Comparison of ENCODE assay signal across 9 mouse cellular contexts in genomic region chr11:103113005-103113404, GRCm38 (mm10). TPM values are rescaled to one million over a fixed set of nuclear protein-coding genes. Genes with fewer than 3 reads are reported as not detected.
DNase-seq lines count a peak whose midpoint lies in the region; ATAC-seq and TF ChIP-seq lines count a peak whose summit lies in the region.
"Had no signal": no experiment of that assay in that cellular context is flagged by ENCODE, and none has a peak within 500 bp of the region (broad histone marks: within the 10 kb centered on the region; RNA-seq: fewer than 3 reads in every experiment).

No protein-coding gene starts in this region.

- H3K27me3 ChIP-seq in embryonic facial prominence, embryonic 12.5 days = peaks cover 4% of the 10 kb centered on the region
- H3K27me3 ChIP-seq in limb, embryonic 10.5 days (ENCODE audit: low read depth, poor library complexity, severe bottlenecking) = peaks cover 33% of the 10 kb centered on the region

- no peak overlapping the region for H3K9ac ChIP-seq in embryonic facial prominence, embryonic 12.5 days

- no peak for TF ChIP-seq POLR2A in lung, adult 2 months (IDR thresholded peaks at IDR 0.05; ENCODE audit: borderline replicate concordance, extremely low read depth, low read depth, low read length)

- no peak for ATAC-seq in embryonic facial prominence, embryonic 12.5 days (ENCODE audit: insufficient number of reproducible peaks, insufficient read depth, low FRiP score, low TSS enrichment)

- 55% methylated on average over 12 of the region's 12 CpGs for whole genome bisulfite sequencing in lung, adult 2 months
- 34% methylated on average over 12 of the region's 12 CpGs for WGBS in embryonic facial prominence, embryonic 12.5 days
- WGBS in limb, embryonic 10.5 days = 38% methylated on average over 12 of the region's 12 CpGs

- peak overlapping the region; percentile 54; the same call in 1 of the 2 replicates for H3K4me2 ChIP-seq in embryonic facial prominence, embryonic 12.5 days (replicated peaks)

- no peak overlapping the region for H3K27ac ChIP-seq in embryonic facial prominence, embryonic 12.5 days
- H3K27ac ChIP-seq in limb, embryonic 10.5 days = peak overlapping the region; percentile 81

- H3K4me3 ChIP-seq in lung, adult 2 months (replicated peaks; ENCODE audit: extremely low read depth, low read depth, low read length) = no peak overlapping the region
- no peak overlapping the region for H3K4me3 ChIP-seq in embryonic facial prominence, embryonic 12.5 days
- peak overlapping the region; percentile 51 for H3K4me3 ChIP-seq in limb, embryonic 10.5 days

- peak; percentile 94 for DNase-seq in heart, adult 11 months
- DNase-seq in heart, adult 8-10 months (ENCODE audit: low spot score) = no peak
- DNase-seq in lung, adult 2 months = peak; percentile 19
- DNase-seq in lung, postnatal 25 days (ENCODE audit: low spot score) = no peak
- DNase-seq in limb, embryonic 10.5 days (ENCODE audit: low spot score) = no peak
- DNase-seq in natural killer cell, adult 2 months (ENCODE audit: low spot score in 2 of 2) = no peak
- no peak for DNase-seq in retina, postnatal 1 day

- no peaks in the 10 kb centered on the region for H3K9me3 ChIP-seq in embryonic facial prominence, embryonic 12.5 days
- no peaks in the 10 kb centered on the region for H3K9me3 ChIP-seq in limb, embryonic 10.5 days (replicated peaks)
- H3K9me3 ChIP-seq: G1E had no signal

- no peak for TF ChIP-seq CTCF in lung, adult 2 months (IDR thresholded peaks at IDR 0.05; ENCODE audit: insufficient read depth, low read length)

- no peaks in the 10 kb centered on the region for H3K36me3 ChIP-seq in embryonic facial prominence, embryonic 12.5 days
- H3K36me3 ChIP-seq in limb, embryonic 10.5 days = no peaks in the 10 kb centered on the region

- H3K4me1 ChIP-seq in lung, adult 2 months (ENCODE audit: control insufficient read depth, insufficient read depth, low read length) = no peaks in the 10 kb centered on the region; the same call in 1 of the 2 replicates
- H3K4me1 ChIP-seq in embryonic facial prominence, embryonic 12.5 days = peaks cover 12% of the 10 kb centered on the region; the same call in 1 of the 2 replicates
- peaks cover 52% of the 10 kb centered on the region for H3K4me1 ChIP-seq in limb, embryonic 10.5 days

RNA-seq across cellular contexts. Expression of gene Hexim1, which starts 3.0 kb away (rescaled TPM):
- 10 to 100 TPM; 15.9 to 18.6 (median 17.0) TPM for total RNA-seq in heart, adult 8-10 months (2022)
- 15.2 and 16.0 TPM in 2 replicates for polyA plus RNA-seq in lung, adult 2 months (2012; rRNA removed)
- polyA plus RNA-seq in embryonic facial prominence, embryonic 12.5 days (2016; fragmentation: Nextera tagmentation; extraction: Ambion mirVana) = 4.0 and 4.2 TPM in 2 replicates
- 1.8 and 2.4 TPM in 2 replicates for polyA plus RNA-seq in limb, embryonic 10.5 days (2016; fragmentation: Nextera tagmentation; extraction: Ambion mirVana)

RNA-seq across cellular contexts. Expression of gene Acbd4, which starts 11.5 kb away (rescaled TPM):
- 10 to 100 TPM; 24.1 to 39.8 (median 32.0) TPM for total RNA-seq in heart, adult 8-10 months (2022)
- polyA plus RNA-seq in lung, adult 2 months (2012; rRNA removed) = 41.1 and 46.5 TPM in 2 replicates
- polyA plus RNA-seq in embryonic facial prominence, embryonic 12.5 days (2016; fragmentation: Nextera tagmentation; extraction: Ambion mirVana) = 9.7 and 11.2 TPM in 2 replicates
- polyA plus RNA-seq in limb, embryonic 10.5 days (2016; fragmentation: Nextera tagmentation; extraction: Ambion mirVana) = 4.0 and 5.1 TPM in 2 replicates

RNA-seq across cellular contexts. Expression of gene Plcd3, which starts 11.5 kb away (rescaled TPM):
- total RNA-seq in heart, adult 8-10 months (2022) = 10 to 100 TPM; 10.7 to 19.1 (median 12.1) TPM
- 11.0 and 17.2 TPM in 2 replicates for polyA plus RNA-seq in lung, adult 2 months (2012; rRNA removed)
- polyA plus RNA-seq in embryonic facial prominence, embryonic 12.5 days (2016; fragmentation: Nextera tagmentation; extraction: Ambion mirVana) = 3.9 and 4.2 TPM in 2 replicates
- polyA plus RNA-seq in limb, embryonic 10.5 days (2016; fragmentation: Nextera tagmentation; extraction: Ambion mirVana) = 1.5 and 1.8 TPM in 2 replicates
- polyA plus RNA-seq: G1E had no signal

RNA-seq across cellular contexts. Expression of gene Hexim2, which starts 19.2 kb away (rescaled TPM):
- 1 to 10 TPM; 1.2 to 2.0 (median 1.9) TPM for total RNA-seq in heart, adult 8-10 months (2022)
- 2.9 and 4.7 TPM in 2 replicates for polyA plus RNA-seq in lung, adult 2 months (2012; rRNA removed)
- polyA plus RNA-seq in embryonic facial prominence, embryonic 12.5 days (2016; fragmentation: Nextera tagmentation; extraction: Ambion mirVana) = 13.5 and 13.8 TPM in 2 replicates
- polyA plus RNA-seq in limb, embryonic 10.5 days (2016; fragmentation: Nextera tagmentation; extraction: Ambion mirVana) = 10.1 and 12.3 TPM in 2 replicates

RNA-seq across cellular contexts. Expression of gene Fmnl1, which starts 57.9 kb away (rescaled TPM):
- 10 to 100 TPM in 3 of 4 experiments, 1 to 10 TPM in 1; 9.3 to 20.1 (median 13.2) TPM for total RNA-seq in heart, adult 8-10 months (2022)
- 26.4 and 31.7 TPM in 2 replicates for polyA plus RNA-seq in lung, adult 2 months (2012; rRNA removed)
- polyA plus RNA-seq in embryonic facial prominence, embryonic 12.5 days (2016; fragmentation: Nextera tagmentation; extraction: Ambion mirVana) = 0.97 and 1.8 TPM in 2 replicates
- polyA plus RNA-seq in limb, embryonic 10.5 days (2016; fragmentation: Nextera tagmentation; extraction: Ambion mirVana) = 0.49 and 0.73 TPM in 2 replicates
- total RNA-seq: G1E had no signal

Comparison
In these comparisons a context has a peak if more than half of its experiments do, and no peak if none do; other contexts are left out.
1. DNase-seq: peak in heart, adult 11 months (single experiment) and lung, adult 2 months (single experiment); none in heart, adult 8-10 months (single experiment), lung, postnatal 25 days (single experiment), limb, embryonic 10.5 days (single experiment), natural killer cell, adult 2 months (0 of 2) and retina, postnatal 1 day (single experiment).